Mouse (Mus musculus) urinary bladder, postnatal 4 days (tissue): ENCODE results near the gene Pml.

Experiments
- DNase-seq, 2 experiments: peaks; one replicate each; pipeline ENCODE4 v3.0.0; 2021 to 2022; ENCODE audit warnings: low spot score in 2 of 2

Gene Pml

GRCm38 (mm10) chr9:58249592-58250192 is at the start of gene Pml:
Gene Pml, minus strand, starts transcription at chr9:58249786.
- peak; percentile 66 to 81 for DNase-seq

DNA sequence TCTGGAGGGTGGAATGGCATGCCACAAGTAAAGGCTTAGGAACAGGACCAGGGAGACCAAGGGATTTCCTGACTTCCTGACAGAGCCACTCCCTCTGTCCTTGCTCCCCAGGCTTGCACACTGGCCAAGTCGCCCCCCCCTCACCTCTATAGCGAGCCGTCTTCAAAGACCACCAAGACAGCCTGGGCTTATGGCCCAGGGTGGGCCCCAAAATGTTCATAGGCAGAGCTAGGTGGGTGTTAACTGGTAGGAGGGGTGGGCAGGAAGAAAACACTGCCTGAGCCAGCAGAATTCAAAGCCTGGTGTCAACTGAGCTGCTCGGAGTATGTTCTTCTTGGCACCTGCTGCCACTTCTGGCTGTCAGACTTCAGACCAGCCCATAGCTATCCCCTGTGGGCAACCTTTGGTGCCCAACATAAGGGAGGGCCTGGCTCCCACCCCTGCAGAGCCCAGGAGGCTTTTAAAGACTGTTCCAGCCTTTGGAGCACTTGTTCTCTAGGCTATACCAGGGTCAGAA is 48.4 kb upstream of the Pml start:
- DNase-seq: no peak

- DNase-seq: no peak
These were observed 47.5 kb upstream of the Pml start for GRCm38 (mm10) chr9:58297065-58297464.

DNA sequence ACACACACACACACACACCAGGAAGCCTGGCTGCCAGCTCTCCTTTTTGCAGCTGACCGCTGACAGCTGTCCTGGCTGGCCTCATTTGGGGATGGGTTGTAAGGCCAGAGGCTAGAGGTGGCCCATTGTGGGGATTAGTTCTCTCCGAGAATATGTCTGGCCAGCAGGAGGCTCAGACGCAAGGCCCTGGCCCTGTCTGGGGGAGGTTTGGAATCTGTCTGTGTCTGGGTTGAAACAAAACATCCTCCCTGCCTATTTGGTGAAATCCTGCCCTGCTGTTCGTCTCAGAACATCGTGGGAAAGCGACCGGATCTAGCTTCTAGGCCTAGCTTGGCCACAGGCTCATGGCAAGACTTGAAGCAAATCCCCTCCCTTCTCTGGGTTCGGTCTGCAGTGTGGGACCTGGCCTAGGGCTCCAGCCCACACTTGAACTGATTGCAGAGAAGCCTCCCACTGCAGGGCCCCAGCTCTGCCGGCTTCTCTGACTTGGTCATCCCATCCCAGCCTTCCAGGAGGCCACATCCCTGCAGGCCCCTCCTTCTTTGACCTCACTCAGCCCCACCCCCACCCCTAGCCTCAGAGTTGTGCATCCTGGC is 46.3 kb upstream of the Pml start:
- peak; percentile 70 to 72 for DNase-seq

GRCm38 (mm10) chr9:58295345-58295744 is 45.8 kb upstream of the Pml start:
- no peak for DNase-seq

DNA sequence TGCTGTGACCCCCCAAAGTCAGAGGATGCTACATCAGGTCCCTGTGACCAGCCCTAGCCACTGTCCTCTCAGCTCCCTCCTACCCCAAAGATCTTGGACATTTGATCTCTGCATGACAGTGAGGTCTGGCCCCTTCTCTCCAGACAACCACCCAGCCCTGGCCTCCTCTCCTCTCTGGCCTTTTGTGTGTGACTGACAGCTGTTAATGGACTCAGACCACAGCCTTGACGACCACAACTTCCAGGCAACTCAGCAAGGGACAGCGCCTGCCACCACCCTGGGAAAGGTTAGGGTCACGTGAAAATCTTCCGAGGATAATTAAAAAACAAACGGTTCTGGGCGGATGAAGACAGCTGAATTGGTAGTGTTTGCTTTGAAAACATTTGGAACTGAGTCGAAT is 44.9 kb upstream of the Pml start:
- no peak for DNase-seq

DNA sequence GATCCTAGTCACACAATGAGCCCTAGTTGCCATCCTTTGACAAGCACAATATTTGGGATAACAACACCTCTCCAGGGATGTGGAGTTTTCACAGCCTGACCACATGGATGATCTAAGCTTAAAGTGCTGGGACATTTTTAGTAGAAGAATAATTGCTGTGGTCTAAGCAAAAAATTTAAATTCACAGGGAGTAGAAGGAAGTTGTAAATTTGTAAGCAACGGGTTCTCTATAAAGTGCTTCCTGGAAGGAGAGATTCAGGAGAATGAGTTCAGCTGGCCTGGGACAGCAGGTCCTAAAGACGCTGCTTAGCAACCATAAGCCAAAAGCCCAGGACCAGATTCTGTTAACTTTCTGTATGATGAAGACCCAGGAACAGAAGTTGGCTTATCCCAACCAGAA is 40.3 kb upstream of the Pml start:
- no peak for DNase-seq

- no peak for DNase-seq
These were observed 39.5 kb upstream of the Pml start for GRCm38 (mm10) chr9:58289090-58289489.

GRCm38 (mm10) chr9:58283431-58283830 is 33.8 kb upstream of the Pml start:
- DNase-seq: no peak

- no peak for DNase-seq
These were observed 32.0 kb upstream of the Pml start for GRCm38 (mm10) chr9:58281597-58281996.

- peak in 1 of 2 experiments; percentile 55 for DNase-seq
These were observed 30.9 kb upstream of the Pml start for GRCm38 (mm10) chr9:58280259-58281109.

DNA sequence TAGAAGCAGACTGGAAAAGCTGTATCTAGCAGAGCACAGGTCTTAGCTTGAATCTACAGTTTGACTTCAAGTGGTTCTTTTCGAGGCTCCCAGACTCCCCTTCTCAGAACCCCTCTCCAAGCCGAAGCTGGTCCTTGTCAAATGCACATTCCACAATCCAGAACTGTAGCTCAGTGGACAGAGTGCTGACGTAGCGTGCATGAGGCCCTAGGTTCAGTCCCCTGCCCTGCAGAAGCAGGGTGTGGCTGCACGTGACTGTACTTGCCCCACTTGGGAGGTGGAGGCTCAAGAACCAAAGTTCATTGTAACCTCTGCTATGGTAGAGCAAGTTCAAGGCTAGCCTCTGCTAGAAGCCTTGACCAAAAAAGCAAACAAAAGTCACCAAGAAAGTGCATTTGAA is 30.2 kb upstream of the Pml start:
- no peak for DNase-seq

- no peak for DNase-seq
These were observed 29.5 kb upstream of the Pml start for GRCm38 (mm10) chr9:58278821-58279723.

- DNase-seq: no peak
These were observed 28.7 kb upstream of the Pml start for GRCm38 (mm10) chr9:58278313-58278712.

DNA sequence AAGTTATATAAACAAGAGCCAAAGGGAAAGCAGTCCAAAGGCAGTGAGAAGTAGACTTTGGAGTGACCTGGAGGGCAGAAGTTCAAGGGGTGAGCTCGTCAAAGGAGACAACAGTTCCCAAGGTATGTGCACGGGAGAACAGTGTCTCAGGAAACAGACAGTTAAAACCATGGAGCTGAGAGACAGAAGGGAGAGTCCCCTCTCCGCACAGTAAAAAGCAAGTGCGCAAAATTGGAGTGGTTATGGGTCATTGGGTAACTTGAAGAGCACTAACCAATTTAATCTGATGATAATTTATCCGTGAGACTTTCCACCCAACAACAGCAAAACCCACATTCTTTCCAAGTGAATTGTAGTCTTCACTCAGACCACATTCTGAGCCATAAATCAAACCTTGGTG is 26.8 kb upstream of the Pml start:
- no peak for DNase-seq

GRCm38 (mm10) chr9:58275797-58276196 is 26.2 kb upstream of the Pml start:
- DNase-seq: no peak

DNA sequence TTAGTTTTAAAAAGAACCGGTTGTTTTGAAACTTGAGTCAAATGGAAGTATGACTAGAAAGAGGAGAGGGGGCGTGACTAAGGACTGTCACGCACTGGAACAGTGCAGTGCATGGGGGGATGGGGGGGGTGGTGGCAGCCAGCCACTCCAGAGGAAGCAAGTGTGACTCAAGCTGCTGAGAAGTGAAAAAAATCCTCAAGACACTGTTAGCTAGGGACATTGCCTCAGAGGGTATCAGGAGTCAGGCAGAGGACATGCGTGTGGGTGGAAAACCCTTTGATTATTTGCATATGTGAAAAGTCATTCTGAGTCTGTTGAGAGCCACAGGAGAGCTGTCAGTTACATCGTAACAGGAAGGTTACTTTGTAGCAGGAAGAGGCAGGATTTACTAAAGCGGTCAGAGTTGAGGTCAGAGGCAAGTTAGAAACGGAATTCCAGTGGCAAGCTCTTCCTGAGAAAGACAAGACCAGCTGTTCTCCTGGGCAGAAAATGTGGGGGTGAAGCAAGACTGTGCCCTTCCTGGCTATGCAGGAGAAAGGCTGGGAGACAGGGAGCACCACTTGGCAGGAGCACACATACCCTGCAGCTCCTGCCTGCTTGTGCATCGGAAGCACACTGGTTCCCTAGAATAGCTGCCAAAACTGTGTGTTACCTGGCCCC is 25.7 kb upstream of the Pml start:
- DNase-seq: no peak

DNA sequence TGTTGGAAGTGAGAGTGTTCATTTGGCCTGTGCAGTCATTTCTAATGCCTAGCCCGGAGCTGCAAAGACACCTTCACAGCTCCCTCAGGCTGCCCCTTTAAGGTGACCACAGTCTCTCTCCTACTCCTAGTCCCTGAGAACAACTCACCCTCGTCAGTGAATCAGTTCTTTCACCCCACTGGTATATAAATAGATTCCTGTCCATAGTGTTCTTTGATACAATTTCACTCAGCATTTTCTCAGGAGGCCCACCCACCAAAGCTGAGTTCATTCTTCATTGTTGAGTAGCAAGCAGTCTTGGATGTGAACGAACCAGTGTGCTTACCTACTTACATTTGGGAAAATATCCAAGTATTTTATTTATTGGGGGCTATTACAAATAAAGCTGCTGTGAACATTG is 25.0 kb upstream of the Pml start:
- DNase-seq: no peak

GRCm38 (mm10) chr9:58274101-58274604 is 24.6 kb upstream of the Pml start:
- DNase-seq: no peak

- no peak for DNase-seq
These were observed 23.3 kb upstream of the Pml start for GRCm38 (mm10) chr9:58272855-58273254.

DNA sequence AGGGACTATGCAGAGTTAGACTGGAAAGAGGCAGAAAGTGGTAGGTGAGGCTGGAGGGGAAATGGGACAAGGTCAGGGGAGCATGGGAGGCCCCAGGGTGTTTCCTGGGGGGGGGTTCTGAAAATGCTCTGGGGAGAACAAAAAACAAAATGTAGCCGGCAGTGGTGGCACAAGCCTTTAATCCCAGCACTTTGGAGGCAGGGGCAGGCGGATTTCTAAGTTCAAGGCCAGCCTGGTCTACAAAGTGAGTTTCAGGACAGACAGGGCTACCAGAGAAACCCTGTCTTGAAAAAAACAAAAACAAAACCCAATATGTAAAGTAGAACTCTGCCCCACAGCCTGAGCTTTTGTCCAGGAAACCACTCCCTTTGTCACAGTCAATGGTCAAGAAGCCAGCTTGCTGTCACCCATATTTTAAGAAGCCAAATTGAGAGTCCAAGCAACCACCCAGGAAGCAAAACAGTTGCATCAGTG is 22.5 kb upstream of the Pml start:
- DNase-seq: no peak
